Mouse (Mus musculus) lung, postnatal 25 days (tissue): ENCODE results near the gene Tradd.
A peak's percentile ranks its signal among the peaks of the same experiment; 100 is the strongest.
"Not testable (repeated sequence)": the region's sequence is repeated elsewhere in the genome, so short reads cannot be mapped to it uniquely, and the experiment has no call there.

Source experiments
- DNase-seq: peaks from one replicate; pipeline ENCODE4 v3.0.0; 2022; ENCODE audit warnings: low spot score

Gene Tradd

GRCm38 (mm10) chr8:105295256-105295655 lies 30.8 kb upstream of the Tradd start:
- DNase-seq: no peak

GRCm38 (mm10) chr8:105294776-105295175 lies 30.4 kb upstream of the Tradd start:
- no peak for DNase-seq

GRCm38 (mm10) chr8:105293405-105293804 lies 29.0 kb upstream of the Tradd start:
- DNase-seq: no peak

GRCm38 (mm10) chr8:105292471-105292870 lies 28.1 kb upstream of the Tradd start:
- no peak for DNase-seq

GRCm38 (mm10) chr8:105291802-105292201 lies 27.4 kb upstream of the Tradd start:
- not testable (repeated sequence) for DNase-seq

GRCm38 (mm10) chr8:105291364-105291763 lies 27.0 kb upstream of the Tradd start:
- DNase-seq: not testable (repeated sequence)

- DNase-seq: peak; percentile 92
Measured at GRCm38 (mm10) chr8:105290554-105291314, 26.3 kb upstream of the Tradd start.

- DNase-seq: no peak
Measured at GRCm38 (mm10) chr8:105289805-105290460, 25.5 kb upstream of the Tradd start, which contains the start of gene 4931428F04Rik. Gene 4931428F04Rik, minus strand, starts transcription at chr8:105289864.

- peak; percentile 93 for DNase-seq
Measured at GRCm38 (mm10) chr8:105288958-105289732, 24.7 kb upstream of the Tradd start.

GRCm38 (mm10) chr8:105288231-105288630 lies 23.8 kb upstream of the Tradd start:
- DNase-seq: no peak

- no peak for DNase-seq
Measured at GRCm38 (mm10) chr8:105286907-105287306, 22.5 kb upstream of the Tradd start.

GRCm38 (mm10) chr8:105285514-105285913 lies 21.1 kb upstream of the Tradd start:
- DNase-seq: no peak

GRCm38 (mm10) chr8:105283074-105283473 lies 18.7 kb upstream of the Tradd start:
- no peak for DNase-seq

- DNase-seq: no peak
Measured at GRCm38 (mm10) chr8:105282239-105282638, 17.8 kb upstream of the Tradd start.

GRCm38 (mm10) chr8:105281821-105282220 lies 17.4 kb upstream of the Tradd start:
- DNase-seq: no peak

GRCm38 (mm10) chr8:105280567-105280966 lies 16.2 kb upstream of the Tradd start:
- no peak for DNase-seq

- DNase-seq: peak; percentile 85
Measured at GRCm38 (mm10) chr8:105278911-105279334, 14.5 kb upstream of the Tradd start.

- DNase-seq: no peak
Measured at GRCm38 (mm10) chr8:105276292-105277120, 12.1 kb upstream of the Tradd start.

- no peak for DNase-seq
Measured at GRCm38 (mm10) chr8:105275840-105276239, 11.4 kb upstream of the Tradd start, which contains the start of gene Nol3. Gene Nol3, plus strand, starts transcription at chr8:105276140.

- no peak for DNase-seq
Measured at GRCm38 (mm10) chr8:105275387-105275786, 11.0 kb upstream of the Tradd start.

- no peak for DNase-seq
Measured at GRCm38 (mm10) chr8:105270916-105271186, 6.4 kb upstream of the Tradd start.
